Mouse (Mus musculus) megakaryocyte progenitor cell, adult 5-6 weeks (primary cell): Measurements from ENCODE around the gene Gm42417. TPM values are rescaled to one million over a fixed set of nuclear protein-coding genes. Genes with fewer than 3 reads are reported as not detected.
A peak's percentile ranks its signal among the peaks of the same experiment; 100 is the strongest.
"Not testable (repeated sequence)": the region's sequence is repeated elsewhere in the genome, so short reads cannot be mapped to it uniquely, and the experiment has no call there.

Source experiments
- ATAC-seq: replicated peaks from 2 replicates; pipeline ENCODE4 v1.8.0; 2016; ENCODE audit warnings: mild to moderate bottlenecking, moderate TSS enrichment, inconsistent platforms; ENCODE audit not compliant: poor library complexity
- total RNA-seq, 2 experiments: library from RNA; stranded (forward) in 1 of 2; stranded (reverse) in 1 of 2; fragments of 157-497, 149-512 nt in 1 of 2; fragments of 200-1000 nt in 1 of 2; gene quantifications; 2 replicates each; pipeline versions ENCODE4 v1.2.3 to v1.2.4; 2015 to 2017

Gene Gm42417
- total RNA-seq, 2 experiments from 2014 or later, result 0.62 TPM; not detected in 1

DNA sequence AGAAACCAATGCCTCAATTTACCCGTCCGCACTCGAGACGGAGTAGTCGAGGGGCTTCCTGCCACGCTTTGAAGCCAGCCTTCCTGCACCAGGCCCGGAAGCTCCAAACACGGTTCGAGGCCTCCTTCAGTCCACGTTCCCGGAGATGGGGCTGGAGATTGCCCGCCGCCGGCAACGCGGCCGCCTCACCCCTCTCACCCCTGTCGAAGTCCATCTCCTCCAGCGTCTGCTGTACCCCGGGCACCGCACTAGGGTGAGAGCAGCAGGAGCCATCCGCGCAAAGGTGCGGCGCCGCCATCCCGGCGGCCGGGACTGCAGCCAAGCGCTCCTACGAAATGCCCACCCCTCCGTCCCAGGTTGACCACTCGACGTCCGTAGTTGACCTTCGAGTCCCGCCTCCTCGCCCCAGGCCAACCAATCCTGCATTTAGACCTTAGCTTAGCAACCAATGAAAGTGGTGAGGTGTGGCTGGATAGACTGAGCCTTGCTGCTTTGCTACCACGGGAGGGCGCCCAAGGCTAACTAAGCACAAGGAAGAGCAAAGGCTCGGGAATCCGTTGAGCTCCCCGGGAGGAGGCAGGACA lies 7.8 kb upstream of the Gm42417 start, which contains the start of gene Ankrd39:
Gene Ankrd39 (minus strand): TSS at position 558 of the 584 bp plus-strand sequence.
- ATAC-seq, result peak; percentile 97

DNA sequence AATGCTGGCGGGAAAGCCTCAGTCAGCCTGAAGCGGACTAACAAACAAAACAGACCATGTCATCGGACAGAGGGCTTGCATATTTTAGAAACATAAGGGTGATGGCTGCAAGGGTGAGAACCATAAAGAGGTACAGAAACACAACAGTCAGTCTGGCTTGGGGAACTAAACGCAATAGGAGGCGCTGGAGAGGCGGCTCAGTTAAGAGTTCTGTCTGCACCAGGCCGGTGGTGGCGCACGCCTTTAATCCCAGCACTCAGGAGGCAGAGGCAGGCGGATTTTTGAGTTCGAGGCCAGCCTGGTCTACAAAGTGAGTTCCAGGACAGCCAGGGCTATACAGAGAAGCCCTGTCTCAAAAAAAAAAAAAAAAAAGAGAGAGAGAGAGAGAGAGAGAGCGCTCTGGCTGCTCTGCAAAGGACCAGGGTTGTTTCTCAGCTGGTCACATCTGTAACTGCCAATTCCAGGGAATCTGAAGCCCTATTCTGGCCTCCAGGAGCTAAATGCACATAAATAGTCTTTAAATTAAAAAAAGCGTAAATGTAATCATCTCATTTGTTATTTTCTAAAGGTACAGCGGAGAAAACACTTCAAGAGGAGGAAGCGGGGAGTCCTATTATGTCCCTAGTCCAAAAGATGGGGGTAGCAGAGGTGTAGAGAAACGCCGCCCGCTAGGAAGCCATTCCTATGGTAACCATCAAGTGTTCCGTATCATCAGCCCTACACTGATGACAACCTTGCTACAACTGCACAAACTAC lies 6.8 kb upstream of the Gm42417 start:
- ATAC-seq, result no peak

DNA sequence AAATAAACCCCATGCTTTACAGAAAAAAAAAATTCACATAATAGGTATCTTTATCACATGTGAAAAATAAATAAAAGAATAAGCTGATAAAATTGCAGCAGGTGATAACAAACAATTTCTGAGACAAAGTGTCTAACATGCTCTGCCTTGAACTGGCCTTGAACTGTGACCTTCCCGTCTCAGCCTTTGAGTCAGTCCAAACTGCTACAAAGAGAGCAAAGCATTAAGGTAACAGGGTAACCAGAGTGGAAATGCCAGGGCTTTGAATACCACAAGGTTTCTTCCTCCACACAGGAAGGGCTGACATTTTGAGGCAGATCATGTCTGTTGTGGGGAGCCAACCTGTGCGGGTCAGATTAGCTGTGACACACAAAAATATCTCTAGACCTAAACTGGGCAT lies 6.2 kb upstream of the Gm42417 start:
- no peak for ATAC-seq

DNA sequence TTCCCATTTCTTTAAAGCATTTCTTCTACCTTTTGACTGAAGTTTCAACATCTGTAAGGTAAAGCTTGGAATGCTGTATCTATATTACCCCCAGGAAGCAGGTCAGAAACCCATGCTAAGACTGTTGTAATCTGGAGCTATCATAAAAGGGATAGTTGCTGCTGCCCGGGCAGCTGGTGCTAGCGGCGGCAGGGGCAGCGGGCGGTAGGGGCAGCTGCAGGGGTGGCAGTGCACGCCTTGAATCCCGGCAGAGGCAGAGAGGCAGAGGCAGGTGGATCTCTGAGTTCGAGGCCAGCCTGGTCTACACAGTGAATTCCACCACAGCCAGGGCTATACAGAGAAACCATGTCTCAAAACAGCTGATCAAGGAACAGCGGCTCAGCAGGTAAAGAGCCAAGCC lies 3.7 kb upstream of the Gm42417 start:
- no peak for ATAC-seq

DNA sequence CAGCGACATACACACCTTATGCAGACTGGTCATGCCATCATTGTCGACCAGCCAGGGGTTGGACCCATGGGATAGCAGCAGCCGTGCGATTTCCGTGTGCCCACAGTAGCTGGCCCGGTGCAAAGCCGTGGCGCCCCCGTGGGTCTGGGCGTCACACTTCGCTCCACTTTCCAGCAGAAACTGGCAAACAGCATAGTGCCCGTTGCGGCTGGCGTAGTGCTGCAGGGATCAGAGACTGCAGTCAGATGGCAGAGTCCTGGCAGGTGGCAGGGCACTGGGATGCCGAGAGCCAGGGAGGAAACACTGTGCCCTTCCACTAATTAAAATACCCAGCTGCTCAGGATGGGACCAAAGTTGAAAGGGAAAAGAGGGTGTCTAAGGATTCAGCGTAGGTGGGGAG lies 2.6 kb upstream of the Gm42417 start:
- ATAC-seq, result no peak

DNA sequence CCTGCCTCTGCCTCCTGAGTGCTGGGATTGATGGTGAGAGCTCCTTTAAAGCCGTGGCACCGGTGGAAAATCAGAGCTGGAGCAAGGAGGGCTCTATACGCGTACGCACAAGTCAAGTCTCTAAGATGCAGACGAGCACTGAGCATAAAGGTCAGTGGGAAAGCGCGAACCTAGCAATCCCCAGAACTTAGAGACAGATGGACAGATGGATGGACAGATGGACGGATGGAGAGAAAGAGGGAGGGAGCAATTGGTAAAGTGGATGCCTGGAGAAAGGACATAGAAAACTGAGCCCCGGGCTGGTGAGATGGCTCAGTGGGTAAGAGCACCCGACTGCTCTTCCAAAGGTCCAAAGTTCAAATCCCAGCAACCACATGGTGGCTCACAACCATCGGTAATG lies 1.6 kb upstream of the Gm42417 start:
- ATAC-seq, result no peak

DNA sequence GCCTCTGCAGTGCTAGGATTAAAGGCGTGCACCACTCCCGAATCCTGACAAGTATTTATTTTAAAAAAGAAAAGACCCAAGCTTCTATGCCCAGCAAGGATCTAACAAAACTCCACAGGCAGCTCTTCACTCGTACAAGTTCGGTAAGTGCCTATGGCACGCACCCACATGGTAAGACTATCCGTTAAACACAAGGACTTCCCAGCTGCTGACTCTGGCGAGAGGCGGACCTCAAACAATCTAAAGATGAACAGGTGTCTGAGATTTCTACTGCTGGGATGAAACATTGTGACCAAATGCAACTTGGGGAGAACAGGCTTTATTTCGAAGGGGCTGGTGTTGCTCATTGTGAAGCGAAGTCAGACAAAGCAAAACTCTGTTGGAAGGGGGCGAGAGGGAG lies 903 bp upstream of the Gm42417 start:
- ATAC-seq, result no peak

DNA sequence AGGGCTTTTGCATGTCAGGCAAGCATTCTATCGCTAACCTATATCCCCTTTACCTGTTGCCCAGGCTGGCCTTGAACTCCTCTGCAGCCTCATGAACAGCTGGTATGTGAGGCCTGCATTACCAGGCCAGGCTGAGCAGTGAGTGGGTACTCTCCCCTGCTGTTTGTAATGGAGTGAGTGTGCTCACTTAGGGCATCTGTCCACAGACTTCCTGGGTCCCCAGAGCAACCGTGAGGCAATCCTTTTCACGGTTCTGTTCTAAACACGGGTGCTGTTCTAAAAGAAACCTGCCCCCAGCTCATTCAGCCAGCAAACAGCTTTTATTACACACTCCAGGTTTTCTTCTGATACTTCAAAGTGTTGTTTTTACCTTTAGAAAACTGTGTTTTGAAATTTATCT lies 502 bp downstream of the Gm42417 start:
- no peak for ATAC-seq

DNA sequence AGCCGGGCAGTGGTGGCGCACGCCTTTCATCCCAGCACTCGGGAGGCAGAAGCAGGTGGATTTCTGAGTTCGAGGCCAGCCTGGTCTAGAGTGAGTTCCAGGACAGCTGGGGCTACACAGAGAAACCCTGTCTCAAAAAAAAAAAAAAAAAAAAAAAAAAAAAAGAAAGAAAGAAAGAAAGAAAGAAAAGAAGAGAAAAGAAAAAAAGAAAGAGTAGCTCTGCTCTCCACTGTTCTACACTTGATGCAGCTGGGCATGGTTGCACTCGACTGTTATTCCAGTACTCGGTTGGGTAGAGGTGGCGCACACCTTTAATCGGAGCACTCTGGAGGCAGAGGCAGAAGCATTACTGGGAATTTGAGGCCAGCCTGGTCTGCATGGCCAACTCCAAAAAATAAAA lies 2.4 kb downstream of the Gm42417 start, which contains the start of gene Ankrd23:
Gene Ankrd23 (minus strand): TSS at position 101 of the 400 bp plus-strand sequence.
- not testable (repeated sequence) for ATAC-seq

DNA sequence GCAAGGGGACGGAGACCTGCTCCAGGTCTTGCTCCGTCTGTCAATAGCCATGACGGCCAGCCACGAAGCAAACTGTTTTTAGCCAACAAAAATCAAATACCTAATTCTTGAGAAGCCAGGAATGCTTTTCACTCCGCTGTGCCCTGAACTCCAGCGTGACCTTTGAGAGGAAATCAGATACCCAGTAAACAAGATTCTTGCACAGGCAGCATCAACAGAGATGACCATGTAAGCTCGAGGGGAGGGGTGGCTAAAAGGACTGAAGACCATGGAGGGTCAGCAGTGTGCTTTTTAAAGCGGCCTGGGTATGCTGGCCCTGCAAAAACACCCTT lies 2.9 kb downstream of the Gm42417 start:
- ATAC-seq, result no peak

DNA sequence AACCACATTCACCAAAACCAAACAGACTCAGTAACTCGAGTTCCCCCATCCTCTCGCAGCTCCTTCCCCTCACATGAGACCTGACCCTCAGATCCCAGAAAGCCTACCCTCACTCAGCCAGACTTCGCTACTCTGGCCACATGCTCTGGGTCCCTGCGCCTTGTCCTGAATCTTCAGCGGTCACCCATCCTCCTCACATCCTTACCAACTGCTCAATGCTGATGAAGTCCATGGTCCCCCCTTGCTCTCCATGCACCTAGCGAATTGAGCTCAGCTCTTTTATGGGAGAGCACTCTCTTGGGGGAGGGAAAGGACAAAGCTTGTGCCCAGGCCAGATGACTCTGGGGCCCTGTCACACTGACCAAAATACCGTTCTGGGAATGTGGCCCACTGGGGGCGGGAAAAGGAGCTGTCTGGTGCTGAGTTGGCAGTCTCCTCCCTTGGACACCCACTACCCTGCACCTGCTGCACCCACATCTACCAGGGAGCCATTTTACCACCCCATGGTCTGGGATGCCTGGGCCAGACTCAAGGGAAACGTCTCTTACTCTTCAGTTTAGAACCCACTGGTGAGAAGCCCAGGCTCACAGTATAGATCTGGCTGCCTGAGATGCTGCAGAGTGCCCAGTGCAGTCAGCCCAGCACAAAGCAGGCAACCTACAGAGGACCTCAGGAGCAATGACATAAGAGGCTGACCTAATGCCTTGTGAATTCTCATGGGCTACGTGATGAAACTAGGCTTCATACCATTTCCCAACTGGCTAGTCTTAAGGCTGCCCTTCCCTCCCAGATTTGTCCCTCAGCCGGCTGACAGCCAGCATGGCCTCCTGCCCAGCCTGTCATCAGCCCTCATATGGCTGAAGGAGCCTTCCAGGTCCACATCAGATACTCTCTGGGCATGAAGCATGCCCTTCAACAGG lies 3.5 kb downstream of the Gm42417 start:
- no peak for ATAC-seq

DNA sequence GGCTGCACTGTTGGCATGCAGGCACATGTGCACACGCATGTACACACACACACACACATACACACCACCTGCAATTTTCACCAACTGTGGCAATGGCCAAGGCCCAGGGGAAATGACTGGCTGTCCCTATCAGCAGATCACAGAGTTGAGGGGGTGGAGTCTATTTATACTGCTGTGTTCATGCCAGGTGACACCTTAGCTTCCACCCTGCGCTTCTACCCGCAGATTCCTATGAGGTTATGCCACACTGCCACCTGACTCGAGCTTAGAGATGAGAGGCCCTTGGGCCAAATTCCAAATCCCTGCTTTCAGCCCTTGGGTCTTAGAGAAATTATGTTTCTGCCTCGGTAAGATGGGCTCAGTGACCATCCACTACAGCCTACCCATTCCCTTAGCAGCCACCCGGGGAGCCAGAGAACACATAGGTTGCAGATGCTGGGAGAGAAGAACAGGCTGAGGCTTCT lies 4.6 kb downstream of the Gm42417 start:
- peak; percentile 76 for ATAC-seq

DNA sequence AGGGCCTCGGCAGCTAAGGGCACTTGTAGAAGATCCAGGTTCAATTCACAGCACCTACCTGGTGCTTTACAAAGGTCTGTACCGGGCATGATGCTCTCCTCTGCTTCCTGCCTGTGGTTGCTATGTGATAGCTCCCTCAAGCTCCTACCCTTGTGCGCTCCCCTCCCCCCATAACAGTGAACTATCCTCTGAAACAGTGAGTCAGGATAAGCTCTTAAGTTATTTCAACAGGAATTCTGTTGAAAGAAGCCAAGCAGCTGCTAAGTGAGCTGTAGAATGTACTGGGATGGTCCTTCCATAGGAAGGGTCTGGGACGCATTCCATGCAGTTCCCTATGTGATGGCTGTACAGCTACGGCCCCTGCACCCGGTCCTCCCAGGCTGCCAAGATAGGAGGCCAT lies 5.7 kb downstream of the Gm42417 start:
- ATAC-seq, result no peak

DNA sequence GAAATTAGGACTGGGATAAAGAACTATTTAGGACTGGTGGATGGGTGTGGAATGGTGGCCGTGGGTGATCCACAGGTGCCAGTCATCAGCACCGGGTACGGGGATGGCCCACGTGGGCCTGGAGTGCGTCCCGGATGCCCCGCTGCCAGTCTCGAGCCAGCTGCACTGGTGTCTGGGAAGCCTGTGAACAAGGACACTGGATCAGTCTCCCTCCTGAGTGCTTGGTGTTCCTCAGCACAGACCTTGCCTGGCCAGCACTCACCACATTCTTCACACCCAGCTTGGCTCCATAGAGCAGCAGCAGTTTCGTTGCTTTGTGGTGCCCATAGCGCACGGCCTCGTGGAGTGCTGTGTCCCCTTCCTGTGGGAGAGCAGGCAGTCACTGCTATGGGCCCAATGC lies 7.8 kb downstream of the Gm42417 start:
- ATAC-seq, result no peak

DNA sequence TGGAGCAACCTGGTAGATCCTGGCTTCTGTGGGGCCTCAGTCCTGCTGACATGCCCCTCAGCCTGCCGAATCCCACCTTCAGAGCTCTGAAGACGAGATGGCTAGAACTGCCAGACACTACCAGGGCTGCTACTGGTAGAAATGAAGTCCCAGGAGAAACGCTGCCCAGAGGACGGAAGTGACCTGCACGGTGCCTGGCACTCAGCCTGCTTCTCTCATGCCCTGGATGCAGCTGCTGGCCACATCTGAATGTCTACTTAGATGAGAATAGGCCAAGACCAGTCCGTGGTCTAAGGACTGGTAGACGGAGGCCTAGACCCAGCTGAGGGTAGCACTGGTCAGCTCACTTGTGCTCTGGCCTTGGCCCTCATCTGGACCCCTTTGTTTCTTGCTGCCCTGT lies 8.3 kb downstream of the Gm42417 start:
- ATAC-seq, result no peak

DNA sequence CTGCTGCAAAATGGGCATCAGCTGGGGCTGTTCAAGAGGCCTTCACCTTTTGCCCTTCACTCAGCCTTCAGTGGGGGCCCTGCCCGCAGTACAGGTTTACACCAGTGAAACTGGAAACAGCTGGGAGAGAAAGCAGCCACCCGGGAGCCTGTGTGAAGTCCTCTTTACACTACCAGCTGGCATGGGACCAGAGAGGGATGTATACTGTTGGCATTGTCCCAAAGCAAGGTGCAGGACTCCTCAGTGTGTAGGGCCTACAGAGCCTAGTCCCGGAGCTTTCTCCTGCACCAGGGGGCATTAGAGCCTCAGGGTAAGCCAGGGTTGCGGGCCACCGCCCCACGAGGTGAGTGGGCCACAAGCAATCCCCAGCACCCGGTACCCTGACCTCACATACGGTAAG lies 8.7 kb downstream of the Gm42417 start:
- ATAC-seq, result no peak

DNA sequence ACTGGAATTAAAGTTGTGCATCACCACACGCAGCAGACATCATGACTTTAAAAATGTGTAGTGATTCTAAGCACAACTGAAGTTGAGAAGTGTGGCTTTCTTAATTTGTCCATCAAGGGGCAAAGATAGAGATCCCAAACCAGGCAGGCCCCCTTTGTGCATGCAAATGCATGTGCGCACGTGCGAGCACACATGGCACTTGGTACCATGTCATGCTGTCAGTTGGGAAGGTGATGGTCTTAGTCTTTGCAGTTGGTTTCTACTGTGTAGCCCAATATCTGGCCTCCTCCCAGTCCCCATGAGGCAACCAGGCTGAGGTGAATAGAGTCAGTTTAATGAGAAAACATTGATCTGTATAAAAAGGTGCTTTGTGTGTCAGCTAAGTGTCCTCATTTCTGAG lies 9.4 kb downstream of the Gm42417 start:
- no peak for ATAC-seq

DNA sequence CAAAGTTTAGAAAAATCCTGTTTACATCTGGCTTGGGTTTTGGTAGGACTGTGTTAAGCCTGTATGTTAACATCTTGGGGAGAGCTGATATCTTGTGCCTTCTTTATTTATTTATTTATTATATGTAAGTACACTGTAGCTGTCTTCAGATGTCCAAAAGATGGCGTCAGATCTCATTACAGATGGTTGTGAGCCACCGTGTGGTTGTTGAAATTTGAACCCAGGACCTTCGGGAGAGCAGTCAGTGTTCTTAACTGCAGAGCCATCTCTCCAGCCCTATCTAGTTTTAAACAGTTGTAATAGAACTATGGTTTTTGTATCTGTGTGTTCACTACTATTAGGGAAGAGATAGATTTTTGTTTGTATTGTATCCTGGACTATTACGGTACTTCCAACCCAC lies 10.0 kb downstream of the Gm42417 start:
- no peak for ATAC-seq

DNA sequence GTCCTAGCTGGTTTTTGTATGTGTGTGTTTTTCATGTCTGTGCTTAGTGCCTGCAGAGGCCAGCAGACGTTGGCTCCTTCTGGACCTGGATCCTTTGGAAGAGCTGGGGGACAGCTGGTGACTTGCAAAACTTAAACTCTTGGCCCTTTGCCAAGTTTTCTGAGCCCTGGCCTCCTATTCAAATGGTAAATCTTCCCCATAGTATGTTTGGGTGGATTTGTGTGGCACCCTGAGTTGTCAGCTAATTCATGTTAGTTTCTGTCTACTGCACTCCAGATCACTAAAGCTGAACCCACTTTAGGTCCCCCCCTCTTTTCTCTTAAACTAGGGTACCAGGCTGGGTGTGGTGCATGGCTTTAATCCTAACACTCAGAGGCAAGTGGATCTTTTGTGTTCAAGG lies 10.9 kb downstream of the Gm42417 start:
- ATAC-seq, result 0 out of 2 replicates have a peak, but pooled peaks have one; percentile 17

DNA sequence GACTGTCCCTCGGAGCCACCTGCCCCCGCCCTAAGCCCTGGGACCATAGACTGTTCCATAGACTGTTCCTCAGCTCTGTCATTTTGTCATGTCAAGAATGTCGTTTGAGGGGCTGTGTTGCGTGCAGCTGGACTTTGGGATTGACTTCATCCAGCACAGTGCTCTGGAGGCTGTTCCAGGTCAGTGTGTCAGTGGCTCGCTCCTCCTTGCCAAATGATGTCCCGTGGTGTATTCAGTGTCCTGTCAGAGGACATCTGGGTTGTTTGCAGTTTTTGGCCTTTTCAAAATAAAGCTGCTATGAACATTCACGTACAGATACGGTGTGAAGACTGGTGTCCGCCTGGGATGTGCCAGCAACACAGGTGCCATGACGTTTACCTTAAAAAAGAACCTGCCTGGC lies 12.3 kb downstream of the Gm42417 start:
- no peak for ATAC-seq

DNA sequence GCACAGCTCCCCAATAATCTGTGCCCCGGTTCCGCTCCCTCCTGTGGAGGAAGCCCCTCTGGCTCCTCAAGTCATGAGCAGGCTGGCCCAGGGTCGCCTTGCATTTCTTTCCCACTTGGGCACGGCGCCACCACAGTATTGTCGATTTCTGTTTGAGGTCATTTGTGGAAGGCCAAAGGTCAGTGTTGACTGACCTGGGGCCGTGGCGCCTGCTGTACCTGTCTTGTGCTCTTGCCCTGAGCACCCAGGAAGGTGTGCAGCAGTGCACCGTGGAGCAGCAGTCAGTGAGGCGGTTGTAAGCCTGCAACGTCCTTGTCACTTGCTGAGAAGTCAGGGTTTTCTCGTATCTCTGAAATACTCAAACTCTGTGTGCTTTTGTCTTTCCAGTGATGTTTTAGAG lies 13.5 kb downstream of the Gm42417 start:
- no peak for ATAC-seq

DNA sequence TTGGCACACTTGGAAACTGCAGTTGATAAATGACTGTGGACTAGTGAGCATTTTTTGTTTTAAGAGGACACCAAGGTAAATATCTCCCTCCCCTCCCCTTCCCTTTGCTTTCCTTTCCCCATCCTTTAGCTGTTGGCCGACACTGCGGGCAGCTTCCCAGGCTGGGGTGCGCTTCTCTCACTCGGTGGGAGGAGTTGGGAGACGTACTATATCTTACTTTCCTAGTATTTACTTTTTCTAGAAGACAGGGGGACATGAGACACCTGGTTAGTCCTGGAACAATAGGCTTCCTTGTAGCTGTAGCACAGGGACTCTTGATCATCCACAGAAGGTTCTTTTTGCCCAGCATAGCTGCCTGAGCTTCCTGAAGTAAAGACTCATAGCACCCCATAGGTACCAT lies 15.2 kb downstream of the Gm42417 start:
- ATAC-seq, result no peak
